Mouse (Mus musculus) forebrain, embryonic 10.5 days (tissue): ENCODE data around the gene Fdx1. TPM values are rescaled to one million over a fixed set of nuclear protein-coding genes. Genes with fewer than 3 reads are reported as not detected.
A peak's percentile ranks its signal among the peaks of the same experiment; 100 is the strongest.

Experiments used
- DNase-seq: peaks from one replicate; pipeline ENCODE4 v3.0.0-alpha.2; 2017; ENCODE audit warnings: low spot score; ENCODE audit errors: extremely low spot score
- H3K27ac ChIP-seq: fragments of 300-500 bp; sonication (generic); 2 replicates; pipeline ENCODE4 v1.5.1; 2016; ENCODE audit warnings: mild to moderate bottlenecking
- H3K27me3 ChIP-seq: fragments of 300-500 bp; sonication (generic); 2 replicates; pipeline ENCODE4 v1.6.1; 2016; ENCODE audit warnings: mild to moderate bottlenecking; ENCODE audit not compliant: poor library complexity, severe bottlenecking
- H3K36me3 ChIP-seq: fragments of 300-500 bp; sonication (generic); replicated peaks from 2 replicates; pipeline ENCODE4 v1.6.1; 2016; ENCODE audit warnings: mild to moderate bottlenecking, moderate library complexity
- H3K4me1 ChIP-seq: fragments of 300-500 bp; sonication (generic); 2 replicates; pipeline ENCODE4 v1.6.1; 2016
- H3K4me3 ChIP-seq: fragments of 300-500 bp; sonication (generic); 2 replicates; pipeline ENCODE4 v1.5.1; 2016; ENCODE audit warnings: mild to moderate bottlenecking, moderate library complexity
- H3K9me3 ChIP-seq: fragments of 300-500 bp; sonication (generic); 2 replicates; pipeline ENCODE4 v1.6.1; 2016; ENCODE audit warnings: mild to moderate bottlenecking, moderate library complexity
- WGBS: fragments of 180-500 bp; shearing (Covaris S2); methylation state at CpG from one replicate; pipeline ENCODE4 v1.1.7; 2016; 5-methylcytosine and 5-hydroxymethylcytosine counted together
- polyA plus RNA-seq: library from polyadenylated mRNA; unstranded; fragments of >200 nt; fragmentation: Nextera tagmentation; extraction: Ambion mirVana; gene quantifications from 2 replicates; pipeline ENCODE4 v1.2.1, GENCODE M21; 2016

The Fdx1 gene
- polyA plus RNA-seq, 1 experiment from 2014 or later = 51.8 TPM

DNA sequence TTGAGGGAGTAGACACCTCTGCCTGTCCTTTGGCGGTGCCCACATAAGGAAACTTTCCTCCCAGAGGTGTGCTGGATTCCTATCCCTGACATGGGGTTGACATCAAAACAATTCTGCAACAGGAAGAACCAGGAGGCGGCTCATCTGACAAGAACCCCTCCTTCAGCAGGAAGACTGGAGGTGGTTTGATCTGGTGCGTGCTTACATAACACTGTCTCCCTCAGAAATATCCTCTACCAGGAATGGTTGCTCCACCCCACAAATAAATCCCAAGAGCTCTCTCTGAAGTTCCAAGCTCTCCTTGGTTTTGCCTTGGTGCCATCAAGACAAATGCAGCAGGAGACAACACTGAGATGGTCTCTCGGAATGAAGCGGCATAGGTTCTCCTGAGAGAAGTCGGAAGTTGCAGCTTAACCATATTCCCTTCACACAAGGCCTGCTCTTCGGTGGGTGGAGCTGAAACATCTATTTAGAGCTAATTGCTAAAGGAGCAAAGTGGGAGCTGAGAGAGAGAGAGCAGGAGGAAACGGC lies 38.7 kb downstream of the Fdx1 start:
- H3K36me3 ChIP-seq = no peaks in the 10 kb centered on the region
- DNase-seq = no peak
- H3K4me1 ChIP-seq = peaks cover 7% of the 10 kb centered on the region; the same call in 1 of the 2 replicates
- H3K9me3 ChIP-seq = no peaks in the 10 kb centered on the region
- 89% methylated on average over 8 of the region's 8 CpGs for WGBS
- H3K4me3 ChIP-seq = no peak overlapping the region
- H3K27ac ChIP-seq = no peak overlapping the region
- H3K27me3 ChIP-seq = no peaks in the 10 kb centered on the region

DNA sequence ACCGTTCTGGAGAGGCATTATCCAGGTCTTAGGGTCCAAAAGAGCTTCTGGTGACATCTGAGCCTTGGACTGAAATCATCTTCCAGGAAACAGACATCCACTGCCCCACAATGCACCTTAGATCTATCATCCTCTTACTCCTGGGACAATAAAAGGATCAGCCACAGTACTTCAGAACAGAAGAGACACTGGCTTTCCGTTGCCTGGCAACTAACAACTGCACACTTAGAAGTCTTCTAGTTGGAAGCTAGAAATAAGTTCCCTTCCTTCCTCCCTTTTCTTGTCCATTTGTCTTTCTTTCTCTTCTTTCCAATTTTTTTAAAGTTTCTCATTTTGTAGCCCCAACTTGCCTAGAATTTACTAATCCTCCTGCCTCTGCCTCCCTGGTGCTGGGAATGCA lies 40.6 kb downstream of the Fdx1 start:
- WGBS = 74% methylated on average over 2 of the region's 2 CpGs
- Histone ChIP-seq H3K36me3 (no peaks in the 10 kb centered on the region), H3K4me1 (peaks cover 3% of the 10 kb centered on the region; the same call in 1 of the 2 replicates), H3K27ac (no peak overlapping the region), H3K4me3 (no peak overlapping the region), H3K27me3 (no peaks in the 10 kb centered on the region), H3K9me3 (no peaks in the 10 kb centered on the region)
- DNase-seq = no peak

DNA sequence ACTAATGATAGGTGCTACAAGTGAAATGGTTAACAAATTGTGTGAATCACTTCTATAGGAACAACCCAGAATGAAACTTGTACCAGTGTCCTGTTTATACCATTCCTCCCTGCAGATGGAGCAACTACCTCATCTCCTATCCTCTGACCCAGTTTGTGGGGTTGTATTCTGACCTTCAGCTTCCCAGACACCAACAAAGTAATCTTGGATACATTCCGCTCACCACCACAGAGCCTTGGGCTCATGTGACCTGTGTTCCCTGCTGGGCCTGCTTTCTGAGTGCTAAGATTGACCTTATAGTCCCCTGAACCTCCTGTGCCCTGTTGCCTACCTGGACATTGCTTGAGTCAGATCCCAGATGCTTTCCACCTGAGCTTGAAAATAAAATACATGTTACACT lies 47.8 kb downstream of the Fdx1 start:
- Histone ChIP-seq H3K9me3 (no peaks in the 10 kb centered on the region), H3K27ac (no peak overlapping the region), H3K4me3 (no peak overlapping the region), H3K36me3 (no peaks in the 10 kb centered on the region), H3K27me3 (no peaks in the 10 kb centered on the region), H3K4me1 (no peaks in the 10 kb centered on the region)
- WGBS = 67% methylated on average over 1 of the region's 1 CpGs
- no peak for DNase-seq

DNA sequence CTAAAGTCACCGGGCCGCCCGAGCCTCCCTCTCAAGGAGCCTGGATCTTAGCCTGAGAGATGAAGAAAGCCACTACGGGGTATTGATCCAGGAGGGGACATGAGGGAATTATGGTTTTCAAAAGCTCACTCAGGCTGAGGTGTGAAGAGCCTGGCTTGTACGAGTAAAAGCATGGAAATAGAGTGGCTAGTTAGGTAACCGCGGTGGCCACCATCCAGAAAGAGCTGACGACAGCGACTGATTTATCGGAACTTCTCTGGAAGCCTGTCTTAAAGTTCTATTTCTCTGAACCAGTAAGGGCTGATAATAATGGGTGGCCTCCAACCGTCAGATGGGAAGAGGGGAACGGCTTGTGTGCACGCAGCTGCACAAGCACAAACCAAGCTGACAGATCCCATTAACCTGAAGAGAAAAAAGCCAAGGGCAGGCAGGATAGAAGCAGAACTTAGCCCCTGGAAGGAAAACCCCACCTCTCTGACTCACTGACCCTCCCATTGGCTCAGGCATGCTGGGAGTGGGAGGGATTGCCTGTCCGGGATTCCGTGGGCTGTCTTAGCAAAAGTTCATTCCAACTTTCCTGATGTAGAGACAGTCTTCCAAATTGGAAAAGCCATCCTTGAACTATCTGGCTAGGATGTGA lies 48.8 kb downstream of the Fdx1 start:
- Histone ChIP-seq H3K27ac (no peak overlapping the region), H3K36me3 (no peaks in the 10 kb centered on the region), H3K4me1 (no peaks in the 10 kb centered on the region), H3K4me3 (no peak overlapping the region), H3K9me3 (no peaks in the 10 kb centered on the region), H3K27me3 (no peaks in the 10 kb centered on the region)
- DNase-seq = no peak
- 82% methylated on average over 15 of the region's 15 CpGs for WGBS

DNA sequence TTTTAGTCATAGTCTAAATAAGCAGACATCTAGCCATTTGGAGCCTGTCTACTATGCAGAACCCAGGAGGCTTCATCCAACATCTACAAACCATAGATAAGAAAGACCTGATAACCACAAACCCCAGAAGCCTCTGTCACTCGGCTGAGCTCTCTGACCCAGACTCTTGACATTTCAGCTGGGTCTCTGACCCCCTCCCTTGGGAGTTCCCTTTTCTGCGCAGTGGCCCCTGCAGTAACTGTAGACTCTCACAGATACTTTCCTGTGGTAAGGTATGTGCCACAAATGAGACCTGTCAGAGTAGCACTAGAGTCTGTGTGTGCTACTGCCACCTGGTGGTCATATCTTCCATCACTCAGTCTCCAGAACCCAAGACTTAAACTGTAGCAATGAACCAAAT lies 54.5 kb downstream of the Fdx1 start:
- no peaks in the 10 kb centered on the region for H3K4me1 ChIP-seq
- H3K27ac ChIP-seq = no peak overlapping the region
- DNase-seq = peak; percentile 59
- 35% methylated on average over 2 of the region's 2 CpGs for WGBS
- no peaks in the 10 kb centered on the region for H3K27me3 ChIP-seq
- H3K9me3 ChIP-seq = no peaks in the 10 kb centered on the region
- no peaks in the 10 kb centered on the region for H3K36me3 ChIP-seq
- H3K4me3 ChIP-seq = no peak overlapping the region

DNA sequence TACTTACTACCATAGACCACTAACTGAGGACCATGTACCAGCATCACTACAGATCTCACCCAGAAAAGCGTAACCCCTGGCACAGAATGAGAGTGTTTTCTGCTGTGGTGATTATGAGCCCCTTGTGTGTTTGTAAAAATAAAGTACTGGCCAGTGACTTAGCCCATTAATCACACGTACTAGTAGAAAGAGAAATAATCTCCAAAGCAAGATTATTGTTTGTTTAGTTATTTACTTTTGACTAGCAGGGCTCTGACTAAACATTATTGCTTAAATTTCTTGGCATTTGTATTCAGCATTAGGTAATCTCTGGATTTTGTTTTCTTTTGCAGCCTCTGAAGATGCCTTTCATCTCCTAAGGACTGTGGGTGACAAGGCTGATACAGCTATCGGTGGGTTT lies 55.1 kb downstream of the Fdx1 start:
- Histone ChIP-seq H3K27ac (no peak overlapping the region), H3K4me3 (no peak overlapping the region), H3K27me3 (no peaks in the 10 kb centered on the region), H3K4me1 (no peaks in the 10 kb centered on the region), H3K9me3 (no peaks in the 10 kb centered on the region), H3K36me3 (no peaks in the 10 kb centered on the region)
- DNase-seq = no peak
- 86% methylated on average over 3 of the region's 3 CpGs for WGBS

DNA sequence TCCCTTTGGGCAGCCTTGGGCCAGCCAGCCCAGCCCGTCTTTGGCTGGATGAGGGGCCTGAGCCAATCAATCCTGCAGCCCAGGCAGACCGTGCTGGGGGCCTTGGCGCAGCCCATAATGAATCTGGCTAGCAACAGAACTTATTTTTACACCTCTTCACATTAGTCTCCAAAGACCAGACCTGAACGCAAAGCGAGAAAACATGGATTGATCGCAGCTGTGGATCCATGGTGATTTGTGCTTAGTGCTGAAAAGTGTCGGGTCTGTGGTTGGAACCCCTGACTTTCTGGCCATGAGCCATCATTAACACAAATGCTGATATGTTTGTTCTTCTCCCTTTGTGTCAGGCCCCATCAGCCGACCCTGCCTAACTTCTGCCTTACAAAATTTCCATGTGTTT lies 56.4 kb downstream of the Fdx1 start:
- no peak overlapping the region for H3K4me3 ChIP-seq
- H3K27ac ChIP-seq = no peak overlapping the region
- no peaks in the 10 kb centered on the region for H3K27me3 ChIP-seq
- no peaks in the 10 kb centered on the region for H3K9me3 ChIP-seq
- no peaks in the 10 kb centered on the region for H3K4me1 ChIP-seq
- 94% methylated on average over 8 of the region's 8 CpGs for whole genome bisulfite sequencing
- H3K36me3 ChIP-seq = no peaks in the 10 kb centered on the region
- DNase-seq = no peak

Other genes starting within 250 kb of the Fdx1 start
- gene Arhgap20, start 198.2 kb downstream of the Fdx1 start, polyA plus RNA-seq = 2.4 and 2.8 TPM in 2 replicates
- gene Rdx, start 83.6 kb upstream of the Fdx1 start, polyA plus RNA-seq = 145 and 156 TPM in 2 replicates
- gene Zc3h12c, start 205.0 kb upstream of the Fdx1 start, polyA plus RNA-seq = 5.8 and 6.0 TPM in 2 replicates